Mouse (Mus musculus): ENCODE data around the gene Cpe. TPM values are rescaled to one million over a fixed set of nuclear protein-coding genes. Genes with fewer than 3 reads are reported as not detected.
A peak's percentile ranks its signal among the peaks of the same experiment; 100 is the strongest.

Gene Cpe
- polyA plus RNA-seq, 1 experiment from 2014 or later: 49.1 TPM

DNA sequence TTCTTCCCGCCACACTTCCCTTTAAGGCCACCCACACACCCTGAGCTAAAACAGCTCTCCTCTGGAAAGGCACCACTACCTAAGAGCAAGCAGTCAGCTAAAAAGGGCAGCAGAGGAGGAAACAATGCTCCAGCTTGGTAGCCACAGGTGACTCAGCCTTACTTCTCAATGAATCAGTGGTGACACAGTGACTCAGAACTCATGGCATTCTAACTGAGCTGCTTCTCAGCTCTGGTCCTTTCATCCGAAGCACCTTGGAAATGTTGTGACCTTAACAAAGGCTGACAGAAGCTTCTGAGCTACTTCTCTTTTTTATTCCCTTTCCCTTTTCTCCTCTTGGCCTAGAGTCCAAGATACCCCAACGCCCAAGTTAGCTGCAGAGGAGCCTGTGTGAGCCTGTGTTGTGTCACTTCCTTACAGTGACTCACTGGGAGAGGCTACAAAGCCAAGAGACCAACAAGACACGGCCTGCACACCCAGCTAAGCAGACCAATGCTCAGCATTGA, 33.4 kb upstream of the Cpe start:
- ATAC-seq (ENCODE audit: low read depth): no peak

DNA sequence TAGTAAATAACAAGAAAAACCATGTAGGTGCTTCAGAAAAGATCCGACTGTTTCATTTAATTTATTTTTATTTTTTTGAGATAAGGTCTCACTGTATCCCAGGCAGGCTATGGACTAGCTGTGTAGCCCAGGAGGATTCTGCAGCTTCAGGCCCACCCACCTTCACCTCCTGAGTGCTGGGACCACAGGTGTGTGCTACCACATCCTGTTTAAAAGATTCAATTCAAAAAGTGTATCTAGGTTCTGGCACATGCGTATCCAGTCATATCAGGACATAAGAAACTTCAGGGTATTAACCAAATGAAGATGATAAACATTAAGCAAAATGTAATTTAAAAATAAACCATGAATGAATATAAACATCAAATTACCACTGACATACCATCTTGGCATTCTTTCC, 30.4 kb upstream of the Cpe start:
- Histone ChIP-seq H3K36me3 (ENCODE audit: control insufficient read depth, insufficient read depth, low read length) (peaks cover 35% of the 10 kb centered on the region), H3K9ac (ENCODE audit: low read length) (no peak overlapping the region), H3K9me3 (ENCODE audit: control insufficient read depth, low read length) (no peaks in the 10 kb centered on the region), H3K27ac (ENCODE audit: low read length) (no peak overlapping the region), H3K4me3 (ENCODE audit: low read length) (no peak overlapping the region), H3K27me3 (ENCODE audit: control insufficient read depth, insufficient read depth, low read depth, low read length) (no peaks in the 10 kb centered on the region), H3K4me1 (replicated peaks; ENCODE audit: control insufficient read depth, insufficient read depth, low read length) (no peaks in the 10 kb centered on the region), H3K4me2 (ENCODE audit: low read depth, low read length) (no peak overlapping the region)
- 75% methylated on average over 2 of the region's 2 CpGs for WGBS
- ATAC-seq (ENCODE audit: low read depth): no peak

More for the DNA sequence above, 33.4 kb upstream of the Cpe start:
- no peak overlapping the region for H3K27ac ChIP-seq (ENCODE audit: low read length)
- no peaks in the 10 kb centered on the region for H3K27me3 ChIP-seq (ENCODE audit: control insufficient read depth, insufficient read depth, low read depth, low read length)
- WGBS: 78% methylated on average over 4 of the region's 4 CpGs
- H3K9me3 ChIP-seq (ENCODE audit: control insufficient read depth, low read length): no peaks in the 10 kb centered on the region
- no peaks in the 10 kb centered on the region for H3K4me1 ChIP-seq (replicated peaks; ENCODE audit: control insufficient read depth, insufficient read depth, low read length)
- peaks cover 25% of the 10 kb centered on the region; the same call in 1 of the 2 replicates for H3K36me3 ChIP-seq (ENCODE audit: control insufficient read depth, insufficient read depth, low read length)
- no peak overlapping the region for H3K4me3 ChIP-seq (ENCODE audit: low read length)
- H3K4me2 ChIP-seq (ENCODE audit: low read depth, low read length): no peak overlapping the region
- no peak overlapping the region for H3K9ac ChIP-seq (ENCODE audit: low read length)

DNA sequence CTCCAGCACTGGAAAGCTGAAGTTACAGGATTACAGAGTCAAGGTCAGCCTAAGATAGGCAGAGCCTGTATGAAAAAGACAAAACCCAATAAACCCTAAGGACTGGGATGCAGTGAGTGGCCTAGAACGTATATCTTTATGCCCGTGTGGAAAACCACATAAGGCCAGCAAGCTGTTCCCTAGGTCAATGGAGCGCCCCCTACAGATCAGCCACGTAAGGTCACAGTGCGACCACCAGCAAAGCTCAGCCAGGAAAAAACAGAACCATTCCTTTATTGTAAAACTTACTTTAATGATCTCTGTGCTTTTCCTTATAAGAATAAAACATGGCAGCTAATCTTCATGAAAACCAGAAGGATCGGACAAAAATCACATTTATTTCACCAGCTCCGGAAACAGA, 25.0 kb upstream of the Cpe start:
- H3K27ac ChIP-seq (ENCODE audit: low read length): no peak overlapping the region
- H3K36me3 ChIP-seq (ENCODE audit: control insufficient read depth, insufficient read depth, low read length): peaks cover 27% of the 10 kb centered on the region
- no peaks in the 10 kb centered on the region for H3K27me3 ChIP-seq (ENCODE audit: control insufficient read depth, insufficient read depth, low read depth, low read length)
- H3K4me1 ChIP-seq (replicated peaks; ENCODE audit: control insufficient read depth, insufficient read depth, low read length): no peaks in the 10 kb centered on the region
- H3K4me2 ChIP-seq (ENCODE audit: low read depth, low read length): no peak overlapping the region
- no peak overlapping the region for H3K9ac ChIP-seq (ENCODE audit: low read length)
- 81% methylated on average over 7 of the region's 7 CpGs for WGBS
- no peaks in the 10 kb centered on the region for H3K9me3 ChIP-seq (ENCODE audit: control insufficient read depth, low read length)
- no peak for ATAC-seq (ENCODE audit: low read depth)
- H3K4me3 ChIP-seq (ENCODE audit: low read length): no peak overlapping the region

DNA sequence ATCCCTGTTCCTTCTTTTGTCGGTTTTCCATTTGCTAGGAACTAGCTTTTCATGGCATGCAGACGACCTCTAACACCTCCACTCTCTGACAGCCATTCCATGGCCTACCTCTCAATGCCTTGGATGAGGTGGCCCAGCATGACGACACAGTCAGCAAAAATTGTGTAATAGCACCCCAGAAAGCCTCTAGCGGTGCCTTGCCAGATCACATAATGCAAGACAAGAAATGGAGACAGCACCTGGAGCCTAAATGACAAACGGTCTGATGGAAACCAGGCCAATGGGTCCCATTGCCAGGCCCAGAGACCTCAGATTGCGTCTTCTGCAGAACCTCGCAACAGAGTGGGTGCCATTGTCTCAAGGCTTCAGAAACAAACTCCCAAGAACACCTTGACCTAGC, 19.6 kb upstream of the Cpe start:
- WGBS: 86% methylated on average over 7 of the region's 7 CpGs
- no peak overlapping the region for H3K9ac ChIP-seq (ENCODE audit: low read length)
- no peak overlapping the region for H3K27ac ChIP-seq (ENCODE audit: low read length)
- peaks cover 4% of the 10 kb centered on the region; the same call in 1 of the 2 replicates for H3K36me3 ChIP-seq (ENCODE audit: control insufficient read depth, insufficient read depth, low read length)
- H3K9me3 ChIP-seq (ENCODE audit: control insufficient read depth, low read length): no peaks in the 10 kb centered on the region
- H3K4me1 ChIP-seq (replicated peaks; ENCODE audit: control insufficient read depth, insufficient read depth, low read length): no peaks in the 10 kb centered on the region
- no peaks in the 10 kb centered on the region for H3K27me3 ChIP-seq (ENCODE audit: control insufficient read depth, insufficient read depth, low read depth, low read length)
- H3K4me3 ChIP-seq (ENCODE audit: low read length): no peak overlapping the region
- no peak overlapping the region for H3K4me2 ChIP-seq (ENCODE audit: low read depth, low read length)
- no peak for ATAC-seq (ENCODE audit: low read depth)

DNA sequence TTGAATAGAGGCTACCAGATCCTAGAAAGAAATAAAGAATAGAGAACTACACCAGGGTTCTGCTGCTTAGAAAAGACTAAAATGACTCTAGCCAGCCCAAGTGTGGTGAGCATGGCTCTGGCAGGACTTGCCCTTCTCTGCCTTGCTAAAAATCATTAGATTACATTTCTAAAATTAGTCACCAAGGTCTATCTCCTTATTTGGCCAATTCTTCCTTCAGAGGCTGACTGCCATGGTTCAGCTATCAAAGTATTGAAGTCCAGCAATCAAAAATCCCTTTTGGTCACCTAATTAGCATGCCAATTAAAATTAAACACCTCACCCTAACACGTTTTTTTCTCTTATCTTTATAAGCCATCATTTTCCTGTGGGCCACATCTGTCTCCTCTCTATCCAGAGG, 18.7 kb upstream of the Cpe start:
- Histone ChIP-seq H3K9me3 (ENCODE audit: control insufficient read depth, low read length) (no peaks in the 10 kb centered on the region), H3K4me2 (ENCODE audit: low read depth, low read length) (no peak overlapping the region), H3K27me3 (ENCODE audit: control insufficient read depth, insufficient read depth, low read depth, low read length) (no peaks in the 10 kb centered on the region), H3K4me1 (replicated peaks; ENCODE audit: control insufficient read depth, insufficient read depth, low read length) (no peaks in the 10 kb centered on the region), H3K36me3 (ENCODE audit: control insufficient read depth, insufficient read depth, low read length) (0 out of 2 replicates have a peak, but pooled peaks cover 2% of the 10 kb centered on the region), H3K27ac (ENCODE audit: low read length) (no peak overlapping the region), H3K4me3 (ENCODE audit: low read length) (no peak overlapping the region), H3K9ac (ENCODE audit: low read length) (no peak overlapping the region)
- WGBS: 19% methylated on average over 1 of the region's 1 CpGs
- no peak for ATAC-seq (ENCODE audit: low read depth)

DNA sequence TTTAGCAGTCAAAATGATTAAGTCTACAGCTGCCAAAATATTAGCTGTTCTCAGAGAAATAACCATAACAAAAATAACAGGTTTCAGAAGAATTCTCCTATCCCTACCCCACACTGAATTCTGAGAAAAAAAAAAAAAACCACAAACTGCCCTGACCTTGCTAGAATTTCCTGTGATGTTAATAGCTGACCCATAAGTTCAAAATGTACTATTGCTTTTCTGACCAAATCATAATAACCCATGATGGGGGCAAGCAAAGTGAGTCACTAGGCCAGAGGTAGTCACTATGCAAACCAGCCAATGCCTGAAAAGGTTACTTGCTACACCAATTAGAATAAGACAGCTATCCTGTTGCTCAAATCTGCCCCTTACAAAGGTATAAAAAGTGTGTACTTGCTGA, 14.6 kb upstream of the Cpe start:
- Histone ChIP-seq H3K9me3 (ENCODE audit: control insufficient read depth, low read length) (no peaks in the 10 kb centered on the region), H3K9ac (ENCODE audit: low read length) (no peak overlapping the region), H3K27ac (ENCODE audit: low read length) (no peak overlapping the region), H3K27me3 (ENCODE audit: control insufficient read depth, insufficient read depth, low read depth, low read length) (no peaks in the 10 kb centered on the region), H3K4me2 (ENCODE audit: low read depth, low read length) (no peak overlapping the region), H3K36me3 (ENCODE audit: control insufficient read depth, insufficient read depth, low read length) (no peaks in the 10 kb centered on the region), H3K4me3 (ENCODE audit: low read length) (no peak overlapping the region), H3K4me1 (replicated peaks; ENCODE audit: control insufficient read depth, insufficient read depth, low read length) (no peaks in the 10 kb centered on the region)
- no peak for ATAC-seq (ENCODE audit: low read depth)

DNA sequence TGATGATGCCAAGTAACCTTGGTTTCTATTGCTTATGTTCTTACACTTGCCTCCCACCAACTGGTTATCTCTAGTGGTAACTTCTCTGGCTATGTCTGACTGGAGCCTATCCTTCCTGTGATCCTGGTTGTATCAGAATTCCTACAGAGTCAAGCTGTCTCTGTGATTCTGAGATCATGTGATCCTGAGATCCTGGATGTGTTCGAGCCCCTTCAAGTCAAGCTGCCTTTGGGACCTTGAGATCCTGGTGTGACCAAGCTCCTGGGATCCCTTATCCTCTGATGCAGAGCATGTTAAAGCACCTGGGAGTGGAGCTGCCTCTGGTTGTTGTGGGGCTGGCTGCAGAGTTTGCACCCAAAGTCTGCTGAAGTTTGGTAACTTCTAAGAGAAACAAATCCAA, 10.3 kb upstream of the Cpe start:
- no peaks in the 10 kb centered on the region for H3K36me3 ChIP-seq (ENCODE audit: control insufficient read depth, insufficient read depth, low read length)
- no peak overlapping the region for H3K4me3 ChIP-seq (ENCODE audit: low read length)
- no peaks in the 10 kb centered on the region for H3K27me3 ChIP-seq (ENCODE audit: control insufficient read depth, insufficient read depth, low read depth, low read length)
- H3K9ac ChIP-seq (ENCODE audit: low read length): no peak overlapping the region
- ATAC-seq (ENCODE audit: low read depth): no peak
- H3K4me1 ChIP-seq (replicated peaks; ENCODE audit: control insufficient read depth, insufficient read depth, low read length): no peaks in the 10 kb centered on the region
- 70% methylated on average over 1 of the region's 1 CpGs for WGBS
- H3K27ac ChIP-seq (ENCODE audit: low read length): no peak overlapping the region
- no peak overlapping the region for H3K4me2 ChIP-seq (ENCODE audit: low read depth, low read length)
- no peaks in the 10 kb centered on the region for H3K9me3 ChIP-seq (ENCODE audit: control insufficient read depth, low read length)

DNA sequence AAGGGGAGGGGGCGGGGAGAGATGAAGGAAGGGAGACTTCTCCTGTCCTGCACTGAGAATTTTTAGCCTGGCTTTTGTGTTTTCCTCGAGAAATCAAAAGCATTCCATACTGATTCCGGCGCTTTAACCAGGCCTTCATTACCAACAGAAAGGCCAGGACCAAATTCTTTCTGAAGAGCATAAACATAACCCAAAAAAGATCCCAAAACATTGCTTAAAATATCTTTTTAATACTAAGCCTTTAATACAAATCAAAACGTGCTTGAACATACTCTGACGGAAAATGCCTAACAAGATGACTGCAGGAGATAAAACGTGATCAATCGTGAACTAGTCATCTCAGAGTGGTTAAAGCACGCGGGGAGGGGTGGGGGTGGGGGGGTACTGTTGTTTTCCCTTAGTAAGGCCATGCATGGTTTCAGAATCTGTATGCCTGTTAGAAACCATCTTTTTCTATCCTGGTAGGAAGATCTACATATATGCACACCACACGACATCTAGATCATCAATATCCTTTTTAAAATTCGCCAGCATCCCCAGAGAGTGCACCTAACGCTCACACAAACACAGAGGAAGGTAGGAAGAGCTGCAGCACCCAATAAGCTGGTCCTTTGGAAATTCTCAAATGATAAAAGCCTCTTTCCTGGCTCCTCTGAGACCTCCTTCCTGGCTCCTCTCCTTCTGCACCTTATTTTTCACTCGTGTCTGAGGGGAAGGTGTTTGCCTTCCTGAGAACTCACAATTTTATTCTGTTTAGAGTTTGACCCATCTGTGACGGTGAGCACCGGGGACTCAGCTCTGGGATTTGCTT, 1.1 kb downstream of the Cpe start:
- no peak overlapping the region for H3K27ac ChIP-seq (ENCODE audit: low read length)
- H3K4me1 ChIP-seq (replicated peaks; ENCODE audit: control insufficient read depth, insufficient read depth, low read length): no peaks in the 10 kb centered on the region; the same call in 1 of the 2 replicates
- ATAC-seq (ENCODE audit: low read depth): no peak
- no peaks in the 10 kb centered on the region for H3K36me3 ChIP-seq (ENCODE audit: control insufficient read depth, insufficient read depth, low read length)
- 19% methylated on average over 16 of the region's 16 CpGs for WGBS
- H3K4me3 ChIP-seq (ENCODE audit: low read length): peak overlapping the region; percentile 58
- no peaks in the 10 kb centered on the region for H3K9me3 ChIP-seq (ENCODE audit: control insufficient read depth, low read length)
- peak overlapping the region; percentile 94 for H3K4me2 ChIP-seq (ENCODE audit: low read depth, low read length)
- no peak overlapping the region; the same call in 1 of the 2 replicates for H3K9ac ChIP-seq (ENCODE audit: low read length)
- peaks cover 14% of the 10 kb centered on the region for H3K27me3 ChIP-seq (ENCODE audit: control insufficient read depth, insufficient read depth, low read depth, low read length)

DNA sequence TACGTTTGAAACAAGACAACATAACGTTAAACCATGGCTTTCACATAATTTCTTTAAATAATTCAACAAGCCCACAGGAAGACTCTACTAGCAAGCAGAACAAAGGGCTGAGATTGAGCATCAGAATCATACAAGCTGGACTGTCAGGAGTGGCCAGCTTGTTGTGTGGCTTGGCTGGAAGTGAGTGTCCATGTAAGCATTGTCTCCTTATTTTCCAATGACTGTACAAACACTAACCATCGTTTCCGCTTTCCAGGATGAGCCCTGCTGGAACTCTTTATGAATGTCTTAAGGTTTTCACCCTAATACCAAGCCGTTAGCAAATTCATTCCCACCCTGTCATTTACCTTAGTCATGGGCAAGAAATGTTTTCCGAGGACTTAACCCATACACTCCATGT, 2.0 kb downstream of the Cpe start:
- Histone ChIP-seq H3K4me3 (ENCODE audit: low read length) (no peak overlapping the region), H3K9me3 (ENCODE audit: control insufficient read depth, low read length) (no peaks in the 10 kb centered on the region), H3K4me2 (ENCODE audit: low read depth, low read length) (no peak overlapping the region), H3K27me3 (ENCODE audit: control insufficient read depth, insufficient read depth, low read depth, low read length) (peaks cover 14% of the 10 kb centered on the region), H3K9ac (ENCODE audit: low read length) (no peak overlapping the region), H3K27ac (ENCODE audit: low read length) (no peak overlapping the region), H3K4me1 (replicated peaks; ENCODE audit: control insufficient read depth, insufficient read depth, low read length) (no peaks in the 10 kb centered on the region; the same call in 1 of the 2 replicates), H3K36me3 (ENCODE audit: control insufficient read depth, insufficient read depth, low read length) (no peaks in the 10 kb centered on the region)
- WGBS: 74% methylated on average over 6 of the region's 6 CpGs
- ATAC-seq (ENCODE audit: low read depth): no peak
